Mouse (Mus musculus): ENCODE results near the gene Daam2.

Gene Daam2

GRCm38 (mm10) chr17:49563830-49564470 is at the start of gene Daam2:
Gene Daam2, minus strand, starts transcription at chr17:49564343.
- DNase-seq (ENCODE audit: low read depth, low spot score), result peak; percentile 28

GRCm38 (mm10) chr17:49610296-49610695 is 46.2 kb upstream of the Daam2 start:
- DNase-seq (ENCODE audit: low read depth, low spot score), result no peak

GRCm38 (mm10) chr17:49607351-49608027 is 43.3 kb upstream of the Daam2 start:
- peak; percentile 40 for DNase-seq (ENCODE audit: low read depth, low spot score)

- DNase-seq (ENCODE audit: low read depth, low spot score), result peak; percentile 41
These were observed 41.3 kb upstream of the Daam2 start for GRCm38 (mm10) chr17:49605397-49605796.

- no peak for DNase-seq (ENCODE audit: low read depth, low spot score)
These were observed 25.9 kb upstream of the Daam2 start for GRCm38 (mm10) chr17:49590051-49590450.

- DNase-seq (ENCODE audit: low read depth, low spot score), result no peak
These were observed 18.3 kb upstream of the Daam2 start for GRCm38 (mm10) chr17:49582471-49582870.

GRCm38 (mm10) chr17:49577321-49577720 is 13.2 kb upstream of the Daam2 start:
- DNase-seq (ENCODE audit: low read depth, low spot score), result no peak

GRCm38 (mm10) chr17:49568717-49569116 is 4.6 kb upstream of the Daam2 start:
- no peak for DNase-seq (ENCODE audit: low read depth, low spot score)

GRCm38 (mm10) chr17:49564489-49564888 is 346 bp upstream of the Daam2 start:
- no peak for DNase-seq (ENCODE audit: low read depth, low spot score)

GRCm38 (mm10) chr17:49563416-49563780 is 745 bp downstream of the Daam2 start:
- DNase-seq (ENCODE audit: low read depth, low spot score), result no peak

GRCm38 (mm10) chr17:49562701-49563415 is 1.3 kb downstream of the Daam2 start:
- DNase-seq (ENCODE audit: low read depth, low spot score), result no peak

- DNase-seq (ENCODE audit: low read depth, low spot score), result no peak
These were observed 2.2 kb downstream of the Daam2 start for GRCm38 (mm10) chr17:49561985-49562384.

GRCm38 (mm10) chr17:49559786-49560289 is 4.3 kb downstream of the Daam2 start:
- no peak for DNase-seq (ENCODE audit: low read depth, low spot score)

- DNase-seq (ENCODE audit: low read depth, low spot score), result no peak
These were observed 8.0 kb downstream of the Daam2 start for GRCm38 (mm10) chr17:49556169-49556568.

- DNase-seq (ENCODE audit: low read depth, low spot score), result no peak
These were observed 12.2 kb downstream of the Daam2 start for GRCm38 (mm10) chr17:49551991-49552390.

- DNase-seq (ENCODE audit: low read depth, low spot score), result no peak
These were observed 12.7 kb downstream of the Daam2 start for GRCm38 (mm10) chr17:49551465-49551864.

GRCm38 (mm10) chr17:49545997-49546396 is 18.1 kb downstream of the Daam2 start:
- no peak for DNase-seq (ENCODE audit: low read depth, low spot score)

GRCm38 (mm10) chr17:49545424-49545823 is 18.7 kb downstream of the Daam2 start:
- no peak for DNase-seq (ENCODE audit: low read depth, low spot score)

GRCm38 (mm10) chr17:49544561-49544960 is 19.6 kb downstream of the Daam2 start:
- DNase-seq (ENCODE audit: low read depth, low spot score), result no peak

- DNase-seq (ENCODE audit: low read depth, low spot score), result no peak
These were observed 23.4 kb downstream of the Daam2 start for GRCm38 (mm10) chr17:49540706-49541105.

GRCm38 (mm10) chr17:49539204-49539603 is 24.9 kb downstream of the Daam2 start:
- no peak for DNase-seq (ENCODE audit: low read depth, low spot score)

GRCm38 (mm10) chr17:49535580-49535979 is 28.6 kb downstream of the Daam2 start:
- no peak for DNase-seq (ENCODE audit: low read depth, low spot score)
